Mouse (Mus musculus) erythroblast, embryonic 14.5 days (primary cell): ENCODE data around the gene Tcf7l1. TPM values are rescaled to one million over a fixed set of nuclear protein-coding genes. Genes with fewer than 3 reads are reported as not detected.

ENCODE experiments used
- H3K27me3 ChIP-seq: 2 replicates; pipeline ENCODE4 v1.6.1; 2012; ENCODE audit warnings: inconsistent platforms; ENCODE audit not compliant: control insufficient read depth
- H3K36me3 ChIP-seq: 2 replicates; pipeline ENCODE4 v1.6.1; 2012; ENCODE audit warnings: mild to moderate bottlenecking, inconsistent platforms; ENCODE audit not compliant: control insufficient read depth
- H3K4me1 ChIP-seq: 2 replicates; pipeline ENCODE4 v1.6.1; 2012; ENCODE audit warnings: inconsistent platforms; ENCODE audit not compliant: control insufficient read depth
- H3K4me3 ChIP-seq: replicated peaks from 2 replicates; pipeline ENCODE3; 2012; ENCODE audit warnings: moderate library complexity, mild to moderate bottlenecking, inconsistent platforms
- H3K9me3 ChIP-seq: 2 replicates; pipeline ENCODE4 v1.6.1; 2012; ENCODE audit warnings: low read length, inconsistent platforms, mixed read lengths; ENCODE audit not compliant: control insufficient read depth
- GATA1 ChIP-seq: IDR thresholded peaks from 2 replicates; pipeline ENCODE4 v1.6.1; 2012; ENCODE audit warnings: low read length, inconsistent platforms, mixed read lengths
- TAL1 ChIP-seq: IDR thresholded peaks from 3 replicates; pipeline ENCODE4 v1.6.1; 2012; ENCODE audit warnings: low read length, inconsistent platforms, mixed read lengths
- polyA plus RNA-seq: library from polyadenylated mRNA; stranded (reverse); fragments of >175 nt; gene quantifications from 2 replicates; pipeline ENCODE4 v1.2.3, GENCODE M21; 2012

Tcf7l1 gene
- polyA plus RNA-seq, 1 experiment = 0.10 TPM

- H3K4me1 ChIP-seq = no peaks in the 10 kb centered on the region
- H3K27me3 ChIP-seq = no peaks in the 10 kb centered on the region
- no peak overlapping the region for H3K4me3 ChIP-seq
- no peaks in the 10 kb centered on the region for H3K36me3 ChIP-seq
- TF ChIP-seq TAL1 = no peak
- TF ChIP-seq GATA1 = no peak
- H3K9me3 ChIP-seq = no peaks in the 10 kb centered on the region
Observed at GRCm38 (mm10) chr6:72653419-72653818, 135.6 kb downstream of the Tcf7l1 start.

GRCm38 (mm10) chr6:72650338-72650851 is 138.7 kb downstream of the Tcf7l1 start:
- no peaks in the 10 kb centered on the region for H3K9me3 ChIP-seq
- TF ChIP-seq GATA1 = no peak
- TF ChIP-seq TAL1 = no peak
- H3K4me1 ChIP-seq = no peaks in the 10 kb centered on the region
- H3K4me3 ChIP-seq = no peak overlapping the region
- H3K36me3 ChIP-seq = no peaks in the 10 kb centered on the region
- H3K27me3 ChIP-seq = no peaks in the 10 kb centered on the region

GRCm38 (mm10) chr6:72648002-72648595 is 141.0 kb downstream of the Tcf7l1 start:
- no peak overlapping the region for H3K4me3 ChIP-seq
- H3K27me3 ChIP-seq = no peaks in the 10 kb centered on the region
- no peak for TF ChIP-seq TAL1
- no peak for TF ChIP-seq GATA1
- no peaks in the 10 kb centered on the region for H3K36me3 ChIP-seq
- H3K9me3 ChIP-seq = no peaks in the 10 kb centered on the region
- H3K4me1 ChIP-seq = no peaks in the 10 kb centered on the region

- TF ChIP-seq TAL1 = no peak
- no peak for TF ChIP-seq GATA1
- Histone ChIP-seq H3K9me3 (no peaks in the 10 kb centered on the region), H3K4me1 (no peaks in the 10 kb centered on the region), H3K27me3 (no peaks in the 10 kb centered on the region), H3K36me3 (no peaks in the 10 kb centered on the region), H3K4me3 (no peak overlapping the region)
Observed at GRCm38 (mm10) chr6:72647383-72647820, 141.7 kb downstream of the Tcf7l1 start.

GRCm38 (mm10) chr6:72645364-72645763 is 143.7 kb downstream of the Tcf7l1 start:
- H3K9me3 ChIP-seq = no peaks in the 10 kb centered on the region
- no peaks in the 10 kb centered on the region for H3K4me1 ChIP-seq
- H3K4me3 ChIP-seq = no peak overlapping the region
- H3K27me3 ChIP-seq = no peaks in the 10 kb centered on the region
- no peak for TF ChIP-seq GATA1
- no peak for TF ChIP-seq TAL1
- no peaks in the 10 kb centered on the region for H3K36me3 ChIP-seq

- no peaks in the 10 kb centered on the region for H3K9me3 ChIP-seq
- no peaks in the 10 kb centered on the region; the same call in 1 of the 2 replicates for H3K4me1 ChIP-seq
- no peak for TF ChIP-seq TAL1
- no peak for TF ChIP-seq GATA1
- no peaks in the 10 kb centered on the region for H3K27me3 ChIP-seq
- H3K4me3 ChIP-seq = no peak overlapping the region
- no peaks in the 10 kb centered on the region for H3K36me3 ChIP-seq
Observed at GRCm38 (mm10) chr6:72644576-72644975, 144.5 kb downstream of the Tcf7l1 start.

- Histone ChIP-seq H3K9me3 (no peaks in the 10 kb centered on the region), H3K4me3 (no peak overlapping the region), H3K36me3 (no peaks in the 10 kb centered on the region), H3K27me3 (no peaks in the 10 kb centered on the region), H3K4me1 (no peaks in the 10 kb centered on the region; the same call in 1 of the 2 replicates)
- TF ChIP-seq GATA1 = no peak
- TF ChIP-seq TAL1 = no peak
Observed at GRCm38 (mm10) chr6:72641218-72641954, 147.7 kb downstream of the Tcf7l1 start.

- Histone ChIP-seq H3K4me3 (no peak overlapping the region), H3K27me3 (no peaks in the 10 kb centered on the region), H3K9me3 (no peaks in the 10 kb centered on the region), H3K36me3 (no peaks in the 10 kb centered on the region; the same call in 1 of the 2 replicates), H3K4me1 (peaks cover 3% of the 10 kb centered on the region; the same call in 1 of the 2 replicates)
- TF ChIP-seq TAL1 (no peak), GATA1 (no peak)
Observed at GRCm38 (mm10) chr6:72636940-72637339, 152.1 kb downstream of the Tcf7l1 start.

GRCm38 (mm10) chr6:72635760-72636431 is 153.2 kb downstream of the Tcf7l1 start:
- H3K9me3 ChIP-seq = no peaks in the 10 kb centered on the region
- H3K27me3 ChIP-seq = no peaks in the 10 kb centered on the region
- H3K4me1 ChIP-seq = peaks cover 3% of the 10 kb centered on the region; the same call in 1 of the 2 replicates
- H3K36me3 ChIP-seq = no peaks in the 10 kb centered on the region; the same call in 1 of the 2 replicates
- TF ChIP-seq TAL1 = no peak
- no peak for TF ChIP-seq GATA1
- no peak overlapping the region for H3K4me3 ChIP-seq
